Mouse (Mus musculus) kidney, adult 2 months (tissue): ENCODE data around the gene Cradd. TPM values are rescaled to one million over a fixed set of nuclear protein-coding genes. Genes with fewer than 3 reads are reported as not detected.

ENCODE experiments used
- DNase-seq: peaks from one replicate; pipeline ENCODE4 v3.0.0; 2021
- H3K27ac ChIP-seq: fragments of 200-500 bp; 2 replicates; pipeline ENCODE4 v1.5.1; 2012; ENCODE audit warnings: low read depth, low read length, control low read depth, inconsistent platforms; ENCODE audit not compliant: insufficient read depth
- H3K27me3 ChIP-seq: fragments of 200-500 bp; replicated peaks from 2 replicates; pipeline ENCODE4 v1.6.1; 2012; ENCODE audit warnings: mild to moderate bottlenecking, moderate library complexity, low read length, inconsistent platforms; ENCODE audit not compliant: control insufficient read depth, insufficient read depth
- H3K36me3 ChIP-seq: fragments of 200-500 bp; 2 replicates; pipeline ENCODE4 v1.6.1; 2012; ENCODE audit warnings: mild to moderate bottlenecking, moderate library complexity, low read length, inconsistent platforms; ENCODE audit not compliant: control insufficient read depth, insufficient read depth
- H3K4me1 ChIP-seq: fragments of 200-500 bp; 2 replicates; pipeline ENCODE4 v1.6.1; 2011; ENCODE audit warnings: low read length; ENCODE audit not compliant: control insufficient read depth, insufficient read depth
- H3K4me3 ChIP-seq: fragments of 200-500 bp; 2 replicates; pipeline ENCODE4 v1.5.1; 2011; ENCODE audit warnings: mild to moderate bottlenecking, low read depth, low read length, control low read depth; ENCODE audit not compliant: insufficient read depth
- CTCF ChIP-seq: fragments of 200-500 bp; conservative IDR thresholded peaks from 2 replicates; pipeline ENCODE4 v1.5.1; 2011; ENCODE audit warnings: low read depth, mild to moderate bottlenecking, control low read depth, low read length, moderate library complexity, mixed read lengths; ENCODE audit not compliant: insufficient read depth, insufficient read length
- POLR2A ChIP-seq: fragments of 200-500 bp; IDR thresholded peaks from one replicate; pipeline ENCODE4 v1.6.1; 2011; ENCODE audit warnings: low read depth, low read length, control low read depth
- WGBS: fragments of 180-500 bp; shearing (Covaris S2); methylation state at CpG from one replicate; pipeline ENCODE4 v1.1.7; 2018; 5-methylcytosine and 5-hydroxymethylcytosine counted together
- polyA plus RNA-seq: library from polyadenylated mRNA; depleted of rRNA; stranded (reverse); fragments of >200 nt; gene quantifications from 2 replicates; pipeline ENCODE4 v1.2.3, GENCODE M21; 2012

The Cradd gene
- polyA plus RNA-seq, 1 experiment = 20.0 TPM

DNA sequence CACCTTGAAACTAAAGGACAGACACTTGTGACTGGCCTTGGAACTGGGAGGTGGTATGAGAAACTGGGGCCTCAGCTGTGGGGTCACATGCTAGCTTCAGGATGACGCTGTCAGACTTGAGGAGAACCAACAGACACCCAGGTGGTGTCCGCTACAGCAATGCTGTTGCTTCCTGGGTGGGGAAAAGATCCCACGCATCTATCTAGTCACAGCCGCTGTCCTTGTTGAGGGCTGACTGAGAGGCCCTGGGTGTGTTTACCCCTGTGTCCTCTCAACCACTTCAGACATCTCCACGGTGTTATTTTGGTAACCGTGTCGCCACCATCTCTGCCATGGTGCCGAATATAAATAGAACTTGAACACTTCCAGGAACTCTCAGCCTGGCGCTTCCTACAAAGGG, 10.4 kb downstream of the Cradd start:
- 79% methylated on average over 9 of the region's 9 CpGs for WGBS
- no peak overlapping the region for H3K4me3 ChIP-seq

DNA sequence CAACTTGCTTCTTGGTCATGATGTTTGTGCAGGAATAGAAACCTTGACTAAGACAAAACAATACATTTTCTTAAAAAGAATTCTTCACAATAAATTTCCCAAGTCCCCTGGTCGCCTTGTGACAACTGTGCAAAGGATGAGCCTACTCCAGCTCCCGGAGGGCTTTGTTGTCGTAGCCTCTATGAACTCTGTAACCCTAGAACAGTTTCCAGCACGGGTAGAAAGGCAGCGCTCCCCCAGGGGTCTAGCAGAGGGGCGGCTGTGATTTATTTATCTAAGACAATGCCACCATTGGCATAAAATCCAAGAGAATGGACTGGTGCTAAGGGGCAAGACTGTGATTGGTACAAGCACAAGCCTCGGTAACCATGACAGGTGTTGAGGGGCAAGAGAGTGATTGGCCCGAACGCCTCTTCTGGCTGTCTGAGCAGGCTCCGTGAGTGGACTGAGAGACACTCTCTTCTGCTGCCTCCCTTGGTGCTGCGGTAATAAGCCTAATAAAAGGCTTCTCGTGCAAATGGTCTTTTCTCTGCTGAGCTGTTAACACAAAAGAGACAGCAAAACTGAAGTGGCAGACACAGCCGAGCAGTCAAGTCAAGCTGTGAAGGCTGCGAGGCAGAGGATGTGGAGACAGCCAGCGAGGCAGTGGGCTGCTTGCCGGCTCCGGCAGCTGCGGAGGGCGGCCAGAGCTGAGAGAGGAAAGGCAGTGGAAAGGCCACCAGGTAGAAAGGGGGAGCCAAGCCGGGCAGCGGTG, 13.1 kb downstream of the Cradd start:
- no peak for TF ChIP-seq POLR2A
- TF ChIP-seq CTCF = no peak
- Histone ChIP-seq H3K36me3 (no peaks in the 10 kb centered on the region), H3K4me1 (peaks cover 8% of the 10 kb centered on the region; the same call in 1 of the 2 replicates), H3K27me3 (no peaks in the 10 kb centered on the region), H3K27ac (no peak overlapping the region), H3K4me3 (no peak overlapping the region)
- no peak for DNase-seq
- WGBS = 80% methylated on average over 21 of the region's 21 CpGs

More for the DNA sequence above, 10.4 kb downstream of the Cradd start:
- Histone ChIP-seq H3K27me3 (no peaks in the 10 kb centered on the region), H3K36me3 (no peaks in the 10 kb centered on the region), H3K4me1 (peaks cover 14% of the 10 kb centered on the region; the same call in 1 of the 2 replicates), H3K27ac (no peak overlapping the region)
- DNase-seq = no peak
- no peak for TF ChIP-seq POLR2A
- TF ChIP-seq CTCF = no peak

DNA sequence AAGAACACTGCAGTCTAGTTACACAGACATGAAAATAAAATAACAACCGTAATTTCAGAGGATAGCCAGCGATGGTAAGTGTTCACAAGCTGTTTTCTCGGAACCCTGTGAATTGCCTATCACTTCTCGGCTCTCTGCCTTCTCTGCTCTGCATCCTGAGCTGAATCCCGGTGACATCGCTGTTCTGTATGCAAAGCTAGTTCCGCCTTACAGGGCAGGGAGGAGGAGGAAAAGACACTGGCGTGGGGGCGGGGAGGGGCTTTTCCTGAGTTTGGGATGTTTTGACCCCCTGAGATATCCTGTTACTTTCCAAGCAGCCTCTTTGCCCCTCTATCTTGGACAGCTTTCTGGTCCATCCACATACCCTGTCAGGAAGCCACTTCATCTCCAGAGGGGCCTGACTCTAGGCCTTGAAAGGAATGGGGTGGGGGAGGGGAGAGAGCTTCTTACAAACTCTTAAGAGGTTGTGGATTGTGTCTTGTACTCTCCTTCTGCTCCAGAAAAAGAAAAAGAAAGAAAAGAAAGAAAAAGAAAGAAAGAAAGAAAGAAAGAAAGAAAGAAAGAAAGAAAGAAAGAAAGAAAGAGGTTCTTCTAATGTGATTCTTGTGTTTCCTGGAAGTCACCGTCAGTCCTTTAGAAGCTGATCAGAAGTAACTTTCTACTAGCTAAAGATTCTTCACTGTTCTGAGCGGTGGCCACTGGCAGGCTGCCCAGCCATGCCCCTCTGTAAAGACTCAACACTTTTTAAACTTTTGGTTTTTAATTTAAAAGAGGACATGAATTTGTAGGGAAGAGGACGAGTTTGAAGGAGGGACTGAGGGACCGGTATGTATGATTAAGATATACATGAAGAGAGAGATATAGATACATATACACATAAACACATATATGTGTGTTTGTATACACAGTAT, 14.3 kb downstream of the Cradd start:
- WGBS = 71% methylated on average over 13 of the region's 13 CpGs
- DNase-seq = no peak
- H3K4me1 ChIP-seq = peaks cover 7% of the 10 kb centered on the region
- no peaks in the 10 kb centered on the region for H3K36me3 ChIP-seq
- no peaks in the 10 kb centered on the region for H3K27me3 ChIP-seq
- no peak overlapping the region for H3K27ac ChIP-seq
- no peak for TF ChIP-seq POLR2A
- TF ChIP-seq CTCF = no peak
- H3K4me3 ChIP-seq = no peak overlapping the region

DNA sequence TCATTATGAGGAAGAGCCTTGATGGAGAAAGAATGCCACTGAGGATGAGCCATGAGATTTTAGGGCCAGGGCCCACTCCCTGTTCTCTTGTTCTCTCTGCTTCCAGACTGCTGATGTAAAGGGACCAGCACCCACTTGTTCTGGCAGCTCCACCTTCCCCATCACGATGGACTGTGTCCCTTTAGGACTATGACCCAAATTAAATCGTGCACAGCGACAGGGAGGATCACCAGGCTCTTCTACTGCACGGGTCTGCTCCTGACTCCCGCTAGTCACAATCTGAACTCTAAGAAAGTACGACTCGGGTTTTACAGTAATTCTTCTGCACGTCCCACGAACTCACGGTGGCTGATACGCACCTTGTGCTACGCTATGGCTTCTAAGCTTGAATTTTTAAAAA, 14.9 kb downstream of the Cradd start:
- Histone ChIP-seq H3K4me1 (peaks cover 7% of the 10 kb centered on the region), H3K27me3 (no peaks in the 10 kb centered on the region), H3K27ac (no peak overlapping the region), H3K36me3 (no peaks in the 10 kb centered on the region), H3K4me3 (no peak overlapping the region)
- 73% methylated on average over 12 of the region's 12 CpGs for WGBS
- DNase-seq = peak; percentile 54
- TF ChIP-seq CTCF (no peak), POLR2A (no peak)

DNA sequence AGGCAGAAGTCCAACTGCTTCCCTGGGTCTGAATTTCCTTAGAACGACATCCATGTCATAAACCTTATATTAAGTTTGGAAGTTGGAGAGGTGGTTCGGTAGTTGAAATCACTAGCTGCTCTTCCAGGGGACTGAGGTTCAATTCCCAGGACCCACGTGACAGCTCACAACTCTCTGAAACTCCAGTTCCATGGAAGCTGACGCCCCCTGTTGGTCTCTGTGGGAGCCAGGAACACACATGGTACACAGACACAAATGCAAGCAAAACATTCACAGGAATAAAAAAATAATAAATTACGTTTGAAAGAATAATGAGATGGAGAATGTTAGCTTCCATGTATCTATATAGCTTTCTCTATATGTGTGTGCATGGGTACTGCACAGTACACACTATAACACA, 16.0 kb downstream of the Cradd start:
- H3K36me3 ChIP-seq = no peaks in the 10 kb centered on the region
- DNase-seq = no peak
- peaks cover 12% of the 10 kb centered on the region for H3K4me1 ChIP-seq
- 95% methylated on average over 5 of the region's 5 CpGs for WGBS
- no peak overlapping the region for H3K27ac ChIP-seq
- TF ChIP-seq CTCF (0 out of 2 replicates have a peak, but pooled peaks have one; percentile 3), POLR2A (no peak)
- no peaks in the 10 kb centered on the region for H3K27me3 ChIP-seq
- H3K4me3 ChIP-seq = no peak overlapping the region

DNA sequence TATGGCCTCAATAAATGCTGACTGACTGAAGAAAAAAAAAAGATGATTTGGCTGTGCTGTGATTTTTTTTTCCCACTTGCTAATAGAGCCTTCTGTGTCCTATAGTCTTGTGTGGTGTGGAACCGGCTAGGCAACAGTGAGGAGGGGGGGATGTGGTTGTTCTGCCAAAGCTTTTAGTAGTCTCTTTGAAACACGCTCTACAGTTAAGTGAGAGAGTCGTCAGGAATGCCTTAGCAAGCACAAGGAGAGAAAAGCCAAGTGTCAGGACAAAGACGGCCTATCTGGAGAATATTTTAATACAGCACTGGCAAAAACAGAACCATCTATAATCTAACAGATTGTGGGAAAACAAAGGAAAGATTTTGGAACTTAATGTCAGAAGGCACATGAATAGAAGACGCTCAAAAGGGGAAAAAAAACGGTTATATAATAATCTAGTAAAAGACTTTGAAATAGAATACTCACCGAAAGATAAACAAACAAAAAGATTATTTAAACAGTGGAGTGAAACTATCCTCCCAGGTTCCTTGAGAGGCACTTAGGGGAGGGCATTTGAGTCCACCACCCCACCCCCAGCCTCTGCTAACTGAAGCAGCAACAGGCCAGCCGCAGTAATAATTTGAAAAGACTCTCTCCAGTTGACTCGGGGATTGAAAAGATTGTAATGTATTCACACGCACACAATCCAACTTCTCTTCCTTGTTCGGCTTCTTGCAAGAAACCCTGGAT, 16.9 kb downstream of the Cradd start:
- Histone ChIP-seq H3K4me3 (no peak overlapping the region), H3K27me3 (no peaks in the 10 kb centered on the region), H3K36me3 (no peaks in the 10 kb centered on the region), H3K4me1 (peaks cover 12% of the 10 kb centered on the region), H3K27ac (no peak overlapping the region)
- DNase-seq = peak; percentile 44
- WGBS = 45% methylated on average over 11 of the region's 11 CpGs
- TF ChIP-seq CTCF (no peak), POLR2A (no peak)
